Mouse (Mus musculus) lung, embryonic 16.5 days (tissue): Measurements from ENCODE around the gene Wfikkn2. TPM values are rescaled to one million over a fixed set of nuclear protein-coding genes. Genes with fewer than 3 reads are reported as not detected.

Source experiments
- ATAC-seq: fragments of 200-750 bp; cut with Nextera tagmentation; 2 replicates; pipeline ENCODE4 v1.8.0; 2017; ENCODE audit warnings: low read depth, mild to moderate bottlenecking, moderate library complexity
- H3K27ac ChIP-seq: fragments of 300-500 bp; sonication (generic); 2 replicates; pipeline ENCODE4 v1.5.1; 2014; ENCODE audit warnings: mild to moderate bottlenecking, control low read depth, low read length
- H3K27me3 ChIP-seq: fragments of 300-500 bp; sonication (generic); 2 replicates; pipeline ENCODE4 v1.6.1; 2014; ENCODE audit warnings: low read depth, low read length, mixed read lengths; ENCODE audit not compliant: control insufficient read depth, insufficient read depth
- H3K36me3 ChIP-seq: fragments of 300-500 bp; sonication (generic); 2 replicates; pipeline ENCODE4 v1.6.1; 2014; ENCODE audit warnings: low read length; ENCODE audit not compliant: control insufficient read depth, insufficient read depth
- H3K4me1 ChIP-seq: fragments of 300-500 bp; sonication (generic); replicated peaks from 2 replicates; pipeline ENCODE4 v1.6.1; 2014; ENCODE audit warnings: low read length, mixed read lengths; ENCODE audit not compliant: control insufficient read depth, insufficient read depth
- H3K4me2 ChIP-seq: fragments of 300-500 bp; sonication (generic); 2 replicates; pipeline ENCODE4 v1.6.1; 2014; ENCODE audit warnings: low read depth, low read length, control low read depth
- H3K4me3 ChIP-seq: fragments of 300-500 bp; sonication (generic); 2 replicates; pipeline ENCODE4 v1.5.1; 2014; ENCODE audit warnings: mild to moderate bottlenecking, low read length, control low read depth
- H3K9ac ChIP-seq: fragments of 300-500 bp; sonication (generic); 2 replicates; pipeline ENCODE4 v1.6.1; 2014; ENCODE audit warnings: low read length, control low read depth
- H3K9me3 ChIP-seq: fragments of 300-500 bp; sonication (generic); 2 replicates; pipeline ENCODE4 v1.6.1; 2016; ENCODE audit warnings: low read length; ENCODE audit not compliant: control insufficient read depth
- whole genome bisulfite sequencing: fragments of 180-500 bp; shearing (Covaris S2); extraction: QIAGEN DNeasy Blood & Tissue Kit; methylation state at CpG from one replicate; pipeline ENCODE4 v1.1.7; 2014; 5-methylcytosine and 5-hydroxymethylcytosine counted together
- polyA plus RNA-seq: library from polyadenylated mRNA; unstranded; fragments of >200 nt; fragmentation: Nextera tagmentation; extraction: Ambion mirVana; gene quantifications from 2 replicates; pipeline ENCODE4 v1.2.1, GENCODE M21; 2015

Wfikkn2 gene
- 1.2 and 1.5 TPM in 2 replicates for polyA plus RNA-seq

GRCm38 (mm10) chr11:94245955-94246788 is at the start of gene Wfikkn2:
Wfikkn2 (minus strand) TSS chr11:94246005.
- Histone ChIP-seq H3K36me3 (no peaks in the 10 kb centered on the region), H3K4me3 (no peak within 1 kb of the TSS), H3K9ac (no peak within 1 kb of the TSS), H3K27me3 (no peaks in the 10 kb centered on the region; the same call in 1 of the 2 replicates), H3K9me3 (no peaks in the 10 kb centered on the region), H3K4me1 (peaks cover 16% of the 10 kb centered on the region), H3K4me2 (no peak within 1 kb of the TSS), H3K27ac (0 out of 2 replicates have a peak within 1 kb of the TSS, but pooled peaks have one; percentile 0)
- ATAC-seq, result peak; percentile 48
- WGBS, result 53% methylated on average over 17 of the region's 17 CpGs

GRCm38 (mm10) chr11:94294996-94295845 is 49.4 kb upstream of the Wfikkn2 start:
- Histone ChIP-seq H3K9ac (no peak overlapping the region), H3K27ac (no peak overlapping the region), H3K36me3 (peaks cover 65% of the 10 kb centered on the region), H3K4me3 (no peak overlapping the region), H3K9me3 (no peaks in the 10 kb centered on the region), H3K4me1 (no peaks in the 10 kb centered on the region), H3K4me2 (no peak overlapping the region), H3K27me3 (no peaks in the 10 kb centered on the region)
- WGBS, result 77% methylated on average over 9 of the region's 9 CpGs
- no peak for ATAC-seq

GRCm38 (mm10) chr11:94290062-94290740 is 44.4 kb upstream of the Wfikkn2 start:
- H3K9ac ChIP-seq, result no peak overlapping the region
- no peak overlapping the region for H3K4me2 ChIP-seq
- 83% methylated on average over 10 of the region's 10 CpGs for WGBS
- no peaks in the 10 kb centered on the region for H3K9me3 ChIP-seq
- peaks cover 6% of the 10 kb centered on the region for H3K4me1 ChIP-seq
- H3K36me3 ChIP-seq, result peaks cover 40% of the 10 kb centered on the region
- ATAC-seq, result no peak
- no peak overlapping the region for H3K4me3 ChIP-seq
- no peaks in the 10 kb centered on the region for H3K27me3 ChIP-seq
- no peak overlapping the region for H3K27ac ChIP-seq

DNA sequence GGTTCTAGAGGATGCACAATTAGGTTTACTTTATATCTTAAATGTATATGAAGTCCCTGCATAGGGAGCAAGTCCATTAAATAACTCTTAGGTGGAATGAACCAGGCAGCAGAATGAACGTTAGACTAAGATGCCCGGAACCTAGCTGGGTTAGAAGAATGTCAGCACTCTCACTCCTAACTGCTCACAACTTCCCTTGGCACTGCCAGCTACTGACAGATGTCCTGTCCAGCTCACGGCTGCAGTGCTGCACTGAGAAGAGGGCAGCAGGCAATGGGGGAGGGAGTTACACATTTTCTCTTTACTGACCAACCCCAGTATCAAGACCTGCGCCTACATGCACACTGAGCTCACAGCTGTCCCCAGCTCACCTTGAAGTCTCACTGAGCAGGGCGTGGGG is 41.3 kb upstream of the Wfikkn2 start:
- no peak for ATAC-seq
- Histone ChIP-seq H3K4me3 (no peak overlapping the region), H3K9ac (no peak overlapping the region), H3K36me3 (peaks cover 27% of the 10 kb centered on the region), H3K4me1 (peaks cover 6% of the 10 kb centered on the region), H3K4me2 (no peak overlapping the region), H3K27ac (no peak overlapping the region), H3K27me3 (no peaks in the 10 kb centered on the region), H3K9me3 (no peaks in the 10 kb centered on the region)
- WGBS, result 84% methylated on average over 5 of the region's 5 CpGs

DNA sequence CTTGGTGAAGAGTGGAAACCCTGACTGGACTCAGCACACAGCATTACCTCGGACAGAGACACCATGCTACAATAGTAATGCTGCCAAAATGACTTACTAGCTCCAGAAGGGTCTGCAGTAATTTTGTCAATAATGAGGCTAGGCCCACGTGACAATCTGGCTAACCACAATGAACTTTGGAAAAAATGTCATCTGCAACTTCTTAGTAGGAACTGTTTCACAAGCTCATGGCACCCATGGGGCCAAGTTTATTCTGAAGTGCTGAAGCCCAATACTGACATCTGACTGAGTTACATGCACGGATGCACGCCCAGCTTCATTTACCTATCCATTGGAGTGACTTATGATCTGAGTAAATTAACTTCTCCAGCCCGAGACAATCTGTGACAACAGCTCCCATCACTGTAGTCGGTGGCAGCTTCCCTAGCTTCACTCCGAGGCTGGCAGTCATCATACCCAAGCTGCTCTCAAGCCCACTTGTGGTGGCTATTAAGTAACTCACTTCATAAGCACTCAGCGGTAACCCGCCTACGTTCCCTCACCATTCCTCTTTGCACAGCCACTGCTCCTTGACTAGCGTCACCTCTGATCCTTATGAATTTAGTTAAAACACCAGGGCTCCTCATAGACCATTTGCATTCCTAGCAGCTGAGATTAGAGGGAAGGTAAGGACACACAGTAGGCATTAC is 40.2 kb upstream of the Wfikkn2 start:
- Histone ChIP-seq H3K9me3 (no peaks in the 10 kb centered on the region), H3K27ac (no peak overlapping the region), H3K36me3 (peaks cover 21% of the 10 kb centered on the region), H3K9ac (no peak overlapping the region), H3K4me1 (peaks cover 6% of the 10 kb centered on the region), H3K27me3 (no peaks in the 10 kb centered on the region), H3K4me2 (no peak overlapping the region), H3K4me3 (no peak overlapping the region)
- WGBS, result 66% methylated on average over 11 of the region's 11 CpGs
- ATAC-seq, result peak; percentile 84

GRCm38 (mm10) chr11:94283536-94284099 is 37.8 kb upstream of the Wfikkn2 start:
- peaks cover 15% of the 10 kb centered on the region; the same call in 1 of the 2 replicates for H3K36me3 ChIP-seq
- 85% methylated on average over 6 of the region's 6 CpGs for WGBS
- H3K9me3 ChIP-seq, result no peaks in the 10 kb centered on the region
- no peak overlapping the region for H3K4me3 ChIP-seq
- no peak overlapping the region for H3K4me2 ChIP-seq
- ATAC-seq, result no peak
- no peaks in the 10 kb centered on the region for H3K27me3 ChIP-seq
- no peak overlapping the region for H3K27ac ChIP-seq
- H3K4me1 ChIP-seq, result peaks cover 6% of the 10 kb centered on the region
- H3K9ac ChIP-seq, result no peak overlapping the region

GRCm38 (mm10) chr11:94282291-94282690 is 36.5 kb upstream of the Wfikkn2 start:
- Histone ChIP-seq H3K27ac (no peak overlapping the region), H3K36me3 (peaks cover 10% of the 10 kb centered on the region; the same call in 1 of the 2 replicates), H3K9ac (no peak overlapping the region), H3K4me1 (peaks cover 6% of the 10 kb centered on the region), H3K4me3 (no peak overlapping the region), H3K27me3 (no peaks in the 10 kb centered on the region), H3K9me3 (no peaks in the 10 kb centered on the region), H3K4me2 (no peak overlapping the region)
- no peak for ATAC-seq
- WGBS, result 52% methylated on average over 5 of the region's 5 CpGs
